Mouse (Mus musculus): ENCODE measurements at regions not wholly inside any gene's neighbourhood (a gene's known extent, or its start where the extent isn't known, plus 50 kb on each side); places are given as distances from the start of the nearest gene placed in this dataset.

DNA sequence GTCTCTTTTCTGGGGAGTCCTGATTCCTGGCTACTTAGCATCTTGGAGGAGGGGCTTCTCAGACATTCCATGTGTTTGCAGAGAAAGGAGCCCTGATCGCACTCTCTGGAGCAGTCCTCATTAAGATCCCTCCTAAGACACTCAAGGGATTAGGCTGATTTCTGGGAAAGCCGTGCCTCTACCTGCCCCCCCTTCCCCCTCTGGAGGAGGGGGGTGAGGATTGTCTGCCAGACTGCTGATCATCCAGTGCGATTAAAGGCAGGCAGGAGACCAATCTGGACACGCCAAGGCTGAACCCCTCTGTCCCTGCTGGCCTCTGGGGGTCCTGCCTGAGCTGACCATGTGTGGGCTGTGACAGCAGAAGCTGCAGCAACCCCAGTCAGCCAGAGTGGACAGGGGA lies 65.4 kb downstream of the Vegfa start:
- H3K9me3 ChIP-seq = no peaks in the 10 kb centered on the region
- H3K27ac ChIP-seq = peak overlapping the region; percentile 18; the same call in 1 of the 2 replicates
- H3K4me3 ChIP-seq = no peak overlapping the region
- no peak for DNase-seq (ENCODE audit: low spot score)
- peaks cover 33% of the 10 kb centered on the region for H3K4me1 ChIP-seq (replicated peaks)
- no peaks in the 10 kb centered on the region for H3K36me3 ChIP-seq
- no peaks in the 10 kb centered on the region for H3K27me3 ChIP-seq (ENCODE audit: insufficient read depth, poor library complexity, severe bottlenecking)
- WGBS = 37% methylated on average over 4 of the region's 4 CpGs

- H3K9me3 ChIP-seq = no peaks in the 10 kb centered on the region
- DNase-seq (ENCODE audit: low spot score) = no peak
- H3K4me3 ChIP-seq = no peak overlapping the region
- peaks cover 24% of the 10 kb centered on the region for H3K4me1 ChIP-seq (replicated peaks)
- no peaks in the 10 kb centered on the region for H3K27me3 ChIP-seq (ENCODE audit: insufficient read depth, poor library complexity, severe bottlenecking)
- H3K27ac ChIP-seq = no peak overlapping the region
- H3K36me3 ChIP-seq = no peaks in the 10 kb centered on the region
These were observed 68.1 kb downstream of the Vegfa start for GRCm38 (mm10) chr17:45964031-45964430.

DNA sequence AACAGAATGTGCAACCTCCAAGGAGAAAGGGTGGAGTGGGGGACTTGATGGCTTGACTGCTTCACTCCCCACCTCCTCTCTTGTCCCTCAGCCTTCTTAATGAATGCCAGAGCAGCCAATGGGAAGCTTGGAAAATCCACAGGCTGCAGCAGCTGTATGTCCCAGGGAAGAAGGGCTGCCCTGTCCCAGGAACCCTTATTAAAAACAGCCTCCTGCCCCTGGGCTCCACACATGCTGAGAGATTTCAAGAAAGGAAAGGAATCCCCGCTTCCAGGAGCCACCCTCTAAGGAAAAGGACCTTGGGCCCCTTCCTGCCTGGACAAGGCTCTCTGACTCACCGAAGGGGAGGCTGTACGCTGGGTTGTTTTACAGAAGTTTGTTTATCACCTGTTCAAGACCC lies 68.8 kb downstream of the Vegfa start:
- Histone ChIP-seq H3K4me1 (replicated peaks) (peaks cover 24% of the 10 kb centered on the region), H3K27me3 (ENCODE audit: insufficient read depth, poor library complexity, severe bottlenecking) (no peaks in the 10 kb centered on the region), H3K4me3 (no peak overlapping the region), H3K9me3 (no peaks in the 10 kb centered on the region), H3K27ac (0 out of 2 replicates have a peak overlapping the region, but pooled peaks have one; percentile 24), H3K36me3 (no peaks in the 10 kb centered on the region)
- 64% methylated on average over 3 of the region's 3 CpGs for WGBS
- DNase-seq (ENCODE audit: low spot score) = no peak

GRCm38 (mm10) chr17:45961626-45962319 lies 70.4 kb downstream of the Vegfa start:
- 85% methylated on average over 16 of the region's 16 CpGs for WGBS
- Histone ChIP-seq H3K4me1 (replicated peaks) (peaks cover 14% of the 10 kb centered on the region), H3K4me3 (no peak overlapping the region), H3K27me3 (ENCODE audit: insufficient read depth, poor library complexity, severe bottlenecking) (no peaks in the 10 kb centered on the region; the same call in 1 of the 2 replicates), H3K9me3 (no peaks in the 10 kb centered on the region), H3K36me3 (no peaks in the 10 kb centered on the region), H3K27ac (no peak overlapping the region)
- DNase-seq (ENCODE audit: low spot score) = no peak

GRCm38 (mm10) chr17:45958094-45958881 lies 73.9 kb downstream of the Vegfa start:
- 83% methylated on average over 7 of the region's 7 CpGs for WGBS
- Histone ChIP-seq H3K4me1 (replicated peaks) (peaks cover 8% of the 10 kb centered on the region; the same call in 1 of the 2 replicates), H3K4me3 (no peak overlapping the region), H3K9me3 (no peaks in the 10 kb centered on the region), H3K36me3 (no peaks in the 10 kb centered on the region), H3K27me3 (ENCODE audit: insufficient read depth, poor library complexity, severe bottlenecking) (no peaks in the 10 kb centered on the region; the same call in 1 of the 2 replicates), H3K27ac (peak overlapping the region; percentile 40)
- no peak for DNase-seq (ENCODE audit: low spot score)

DNA sequence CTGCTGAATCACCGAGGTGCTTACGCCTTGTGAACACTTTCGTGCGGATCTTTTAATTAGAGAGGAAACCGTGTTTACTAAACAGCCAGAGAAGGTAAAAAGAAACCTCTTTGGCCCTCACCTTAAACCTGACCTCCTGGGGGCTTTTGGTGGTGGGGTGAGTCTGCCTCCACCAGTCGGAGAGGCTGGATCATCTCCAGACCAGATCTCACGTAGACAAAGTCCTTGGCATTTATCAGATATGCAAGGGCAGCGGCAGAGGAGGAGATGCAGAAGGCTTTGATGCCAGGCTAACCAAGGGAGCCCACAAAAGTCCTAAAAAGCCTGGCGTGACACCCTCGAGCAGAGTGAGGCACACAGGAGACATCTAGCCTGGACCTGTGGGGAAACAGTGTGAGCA lies 76.7 kb downstream of the Vegfa start:
- no peaks in the 10 kb centered on the region; the same call in 1 of the 2 replicates for H3K27me3 ChIP-seq (ENCODE audit: insufficient read depth, poor library complexity, severe bottlenecking)
- H3K4me3 ChIP-seq = no peak overlapping the region
- peaks cover 13% of the 10 kb centered on the region for H3K4me1 ChIP-seq (replicated peaks)
- no peak for DNase-seq (ENCODE audit: low spot score)
- 67% methylated on average over 10 of the region's 10 CpGs for WGBS
- H3K9me3 ChIP-seq = no peaks in the 10 kb centered on the region
- no peaks in the 10 kb centered on the region for H3K36me3 ChIP-seq
- H3K27ac ChIP-seq = no peak overlapping the region

DNA sequence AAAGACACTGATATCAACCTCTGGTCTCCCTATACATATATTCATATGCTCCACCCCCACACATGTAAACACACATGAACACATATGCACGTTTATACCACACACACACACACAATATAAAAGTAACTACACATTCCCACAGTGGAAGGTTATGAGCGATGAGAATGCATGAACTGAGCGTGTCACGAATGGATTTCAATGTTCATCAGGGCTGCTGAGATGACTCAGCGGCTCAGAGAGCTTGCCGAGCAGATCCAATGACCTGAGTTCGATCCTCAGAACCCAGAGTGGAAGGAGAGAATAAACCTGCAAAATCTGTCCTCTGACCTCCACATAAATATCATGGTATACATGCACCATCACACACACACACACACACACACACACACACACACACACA lies 77.3 kb downstream of the Vegfa start:
- no peaks in the 10 kb centered on the region; the same call in 1 of the 2 replicates for H3K27me3 ChIP-seq (ENCODE audit: insufficient read depth, poor library complexity, severe bottlenecking)
- H3K9me3 ChIP-seq = no peaks in the 10 kb centered on the region
- no peak overlapping the region for H3K4me3 ChIP-seq
- DNase-seq (ENCODE audit: low spot score) = no peak
- peaks cover 14% of the 10 kb centered on the region for H3K4me1 ChIP-seq (replicated peaks)
- H3K27ac ChIP-seq = no peak overlapping the region
- H3K36me3 ChIP-seq = no peaks in the 10 kb centered on the region
- WGBS = 89% methylated on average over 7 of the region's 7 CpGs

DNA sequence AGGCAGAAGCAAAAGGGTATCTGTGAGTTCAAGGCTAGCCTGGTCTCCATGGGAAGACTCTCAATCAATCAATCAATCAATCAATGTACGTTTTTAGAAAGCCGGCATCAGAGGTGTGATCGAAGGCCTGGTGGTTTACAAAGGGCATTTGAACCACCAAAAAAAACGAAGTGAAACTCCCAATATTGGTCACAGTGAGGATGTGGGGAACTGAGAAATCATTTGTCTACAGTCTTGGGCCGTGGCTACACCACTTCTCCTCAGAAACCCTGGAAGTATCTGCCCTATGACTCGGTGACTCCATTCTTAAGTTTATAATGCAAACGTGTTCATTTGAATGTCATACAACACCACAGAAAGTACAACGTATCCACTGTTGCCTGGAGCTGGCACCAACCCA lies 78.6 kb downstream of the Vegfa start:
- peaks cover 16% of the 10 kb centered on the region for H3K4me1 ChIP-seq (replicated peaks)
- 88% methylated on average over 8 of the region's 8 CpGs for WGBS
- H3K27me3 ChIP-seq (ENCODE audit: insufficient read depth, poor library complexity, severe bottlenecking) = no peaks in the 10 kb centered on the region; the same call in 1 of the 2 replicates
- no peaks in the 10 kb centered on the region for H3K36me3 ChIP-seq
- H3K4me3 ChIP-seq = no peak overlapping the region
- no peaks in the 10 kb centered on the region for H3K9me3 ChIP-seq
- DNase-seq (ENCODE audit: low spot score) = no peak
- H3K27ac ChIP-seq = no peak overlapping the region

DNA sequence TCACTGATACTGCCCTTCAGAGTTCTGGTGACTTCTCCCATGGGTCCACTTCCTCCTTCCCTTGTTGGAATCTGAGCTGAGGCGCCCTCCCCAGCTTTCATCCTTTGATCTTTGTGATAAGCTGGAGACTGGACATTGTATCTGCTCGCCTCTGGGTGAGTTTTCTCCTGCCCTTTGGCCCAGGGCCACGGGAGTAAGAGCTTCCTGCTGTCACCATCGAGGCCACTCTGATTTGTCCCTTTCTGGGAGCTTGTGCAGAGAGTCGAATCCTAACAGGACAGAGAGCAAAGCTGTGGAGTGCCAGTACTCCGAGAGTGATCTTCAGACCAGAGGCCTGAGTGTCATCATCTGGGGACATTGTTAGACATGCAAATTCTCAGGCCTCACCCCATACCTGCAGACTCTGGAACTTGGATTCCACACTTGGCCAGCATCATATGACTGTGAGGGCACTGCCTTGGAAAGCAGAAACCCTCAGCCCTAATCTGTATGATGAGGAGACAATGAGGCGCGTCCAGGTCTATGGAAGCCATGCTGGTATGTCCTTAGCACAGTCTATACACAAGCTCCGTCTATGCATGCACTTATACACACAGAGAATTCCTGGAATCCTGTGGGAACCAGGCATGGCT lies 81.5 kb downstream of the Vegfa start:
- Histone ChIP-seq H3K27ac (no peak overlapping the region), H3K4me3 (no peak overlapping the region), H3K27me3 (ENCODE audit: insufficient read depth, poor library complexity, severe bottlenecking) (no peaks in the 10 kb centered on the region; the same call in 1 of the 2 replicates), H3K4me1 (replicated peaks) (peaks cover 15% of the 10 kb centered on the region), H3K9me3 (no peaks in the 10 kb centered on the region), H3K36me3 (no peaks in the 10 kb centered on the region)
- no peak for DNase-seq (ENCODE audit: low spot score)
- 48% methylated on average over 9 of the region's 9 CpGs for WGBS

- no peak overlapping the region for H3K4me3 ChIP-seq
- H3K4me1 ChIP-seq (replicated peaks) = peaks cover 21% of the 10 kb centered on the region
- H3K36me3 ChIP-seq = no peaks in the 10 kb centered on the region
- H3K27ac ChIP-seq = no peak overlapping the region
- WGBS = 92% methylated on average over 6 of the region's 6 CpGs
- no peaks in the 10 kb centered on the region for H3K9me3 ChIP-seq
- H3K27me3 ChIP-seq (ENCODE audit: insufficient read depth, poor library complexity, severe bottlenecking) = no peaks in the 10 kb centered on the region; the same call in 1 of the 2 replicates
- no peak for DNase-seq (ENCODE audit: low spot score)
These were observed 83.0 kb downstream of the Vegfa start for GRCm38 (mm10) chr17:45949141-45949540.

DNA sequence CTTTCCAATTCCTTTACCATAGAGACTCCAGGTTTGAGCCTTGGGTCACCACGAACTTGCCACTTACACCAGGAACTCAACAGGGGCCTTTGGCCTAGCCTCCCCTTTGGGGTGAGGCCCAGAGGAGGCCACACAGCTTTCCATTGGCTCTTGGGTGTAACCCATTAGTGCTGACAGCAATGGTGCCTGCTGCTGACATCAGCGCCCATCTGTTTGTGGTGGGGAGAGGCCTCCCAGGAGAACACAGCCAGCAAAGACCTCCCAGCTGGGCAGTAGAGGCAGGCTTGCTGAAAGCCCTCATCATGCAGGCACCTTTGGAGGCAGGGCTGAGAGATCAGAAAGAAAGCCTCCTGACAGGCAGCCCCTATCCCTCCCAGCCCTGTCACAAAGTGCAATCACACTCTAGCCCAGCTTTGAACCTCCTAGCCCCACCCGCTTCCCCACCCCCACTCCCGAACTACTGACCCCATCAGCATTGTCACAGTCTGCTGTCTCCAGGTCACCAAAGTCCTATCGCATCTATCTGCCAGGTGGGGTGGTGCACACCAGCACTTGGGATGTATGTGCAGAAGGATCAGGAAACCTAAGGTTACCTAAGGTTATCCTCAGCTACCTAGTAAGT lies 83.7 kb downstream of the Vegfa start:
- Histone ChIP-seq H3K9me3 (no peaks in the 10 kb centered on the region), H3K4me1 (replicated peaks) (peaks cover 21% of the 10 kb centered on the region), H3K27ac (no peak overlapping the region), H3K36me3 (no peaks in the 10 kb centered on the region), H3K27me3 (ENCODE audit: insufficient read depth, poor library complexity, severe bottlenecking) (peaks cover 2% of the 10 kb centered on the region; the same call in 1 of the 2 replicates), H3K4me3 (no peak overlapping the region)
- no peak for DNase-seq (ENCODE audit: low spot score)
- 72% methylated on average over 5 of the region's 5 CpGs for WGBS

GRCm38 (mm10) chr17:45945005-45945404 lies 87.2 kb downstream of the Vegfa start:
- no peak for DNase-seq (ENCODE audit: low spot score)
- Histone ChIP-seq H3K27ac (no peak overlapping the region), H3K36me3 (no peaks in the 10 kb centered on the region), H3K27me3 (ENCODE audit: insufficient read depth, poor library complexity, severe bottlenecking) (peaks cover 9% of the 10 kb centered on the region; the same call in 1 of the 2 replicates), H3K9me3 (no peaks in the 10 kb centered on the region), H3K4me1 (replicated peaks) (peaks cover 20% of the 10 kb centered on the region; the same call in 1 of the 2 replicates), H3K4me3 (no peak overlapping the region)
- 82% methylated on average over 3 of the region's 3 CpGs for WGBS

Data from hindbrain, embryonic 10.5 days (tissue).